Mouse (Mus musculus) brain, embryonic 14.5 days (tissue): ENCODE data around the gene Meltf.

Experiments used
- CTCF ChIP-seq: fragments of 200-500 bp; IDR thresholded peaks from 2 replicates; pipeline ENCODE4 v1.5.1; 2012; ENCODE audit warnings: inconsistent platforms, mild to moderate bottlenecking, moderate library complexity, borderline replicate concordance; ENCODE audit not compliant: insufficient read depth, insufficient read length; ENCODE audit errors: extremely low read depth
- POLR2A ChIP-seq: fragments of 200-500 bp; IDR thresholded peaks from 2 replicates; pipeline ENCODE4 v1.6.1; 2012; ENCODE audit warnings: mild to moderate bottlenecking, inconsistent platforms, borderline replicate concordance; ENCODE audit not compliant: poor library complexity, insufficient read depth, insufficient read length, severe bottlenecking; ENCODE audit errors: extremely low read depth

DNA sequence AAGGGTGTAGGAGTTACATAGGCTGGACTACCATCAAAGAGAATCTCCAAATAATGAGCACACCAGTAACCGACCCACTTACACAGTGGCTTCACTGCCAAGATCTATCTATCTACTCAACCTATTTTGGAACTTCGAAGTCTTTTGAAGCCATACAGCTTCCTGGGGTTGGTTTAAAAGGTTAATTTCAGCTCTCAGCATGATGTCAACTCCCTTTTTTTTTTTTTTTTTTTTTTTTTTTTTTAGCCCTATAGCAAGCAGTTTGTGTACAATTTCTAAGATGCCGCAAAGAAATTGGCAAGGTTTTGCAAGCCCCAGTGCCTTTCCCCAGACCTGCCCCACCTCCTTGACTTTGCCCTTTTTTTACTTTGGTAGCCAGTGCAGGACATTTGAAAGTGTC lies 13.4 kb upstream of the Meltf start:
- TF ChIP-seq POLR2A, result no peak
- no peak for TF ChIP-seq CTCF
